In the genomic region with DNA sequence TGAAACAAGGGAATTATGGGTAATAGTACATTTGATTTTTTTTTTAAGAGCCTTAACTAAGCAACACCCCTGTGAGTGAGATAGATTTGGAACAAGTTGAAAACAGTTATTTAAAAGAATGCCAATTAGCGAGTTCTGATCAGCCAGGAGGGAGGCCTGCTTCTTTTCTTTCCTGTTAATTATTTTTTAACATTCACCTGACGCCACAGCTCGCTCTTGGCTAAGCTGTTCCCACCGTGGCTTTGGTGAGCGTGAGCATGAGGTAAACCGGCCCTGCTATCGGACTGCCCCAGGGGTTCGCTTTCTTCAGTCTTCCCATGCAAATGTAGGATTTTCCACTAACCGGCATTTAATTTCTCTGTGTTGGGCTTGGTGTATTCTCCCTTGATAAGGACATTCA, we compare ENCODE assay signal across 12 mouse cellular contexts.
"Had no signal": no experiment of that assay in that cellular context is flagged by ENCODE, and none has a peak within 500 bp of the region (broad histone marks: within the 10 kb centered on the region; RNA-seq: fewer than 3 reads in every experiment).

No protein-coding gene starts in this region.

- H3K27me3 ChIP-seq: limb, embryonic 13.5 days; midbrain, embryonic 15.5 days; neural tube, embryonic 13.5 days had no signal

- H3K9ac ChIP-seq: limb, embryonic 13.5 days; liver, embryonic 14.5 days; midbrain, embryonic 15.5 days; neural tube, embryonic 13.5 days had no signal

- H3K27ac ChIP-seq: limb, embryonic 13.5 days; liver, embryonic 14.5 days; midbrain, embryonic 15.5 days; neural tube, embryonic 13.5 days had no signal

- H3K4me1 ChIP-seq: midbrain, embryonic 15.5 days had no signal

- H3K36me3 ChIP-seq: midbrain, embryonic 15.5 days had no signal

- ATAC-seq: intestine, embryonic 16.5 days; midbrain, embryonic 15.5 days had no signal

- H3K4me3 ChIP-seq: limb, embryonic 13.5 days; midbrain, embryonic 15.5 days; neural tube, embryonic 13.5 days had no signal

- DNase-seq: left cerebral cortex, postnatal 4 days; lung, adult 18-20 months; retina, postnatal 1 day; right cerebral cortex, postnatal 4 days; spleen, adult 18-20 months; thymus, adult 18-20 months; thymus, postnatal 25 days had no signal

- H3K4me2 ChIP-seq: limb, embryonic 13.5 days; midbrain, embryonic 15.5 days; neural tube, embryonic 13.5 days had no signal

- H3K9me3 ChIP-seq: limb, embryonic 13.5 days; midbrain, embryonic 15.5 days; neural tube, embryonic 13.5 days had no signal
